Comparison of ENCODE assay signal across 9 mouse cellular contexts in genomic region chr15:91048951-91049495, GRCm38 (mm10). TPM values are rescaled to one million over a fixed set of nuclear protein-coding genes. Genes with fewer than 3 reads are reported as not detected.
DNase-seq lines count a peak whose midpoint lies in the region; ATAC-seq lines count a peak whose summit lies in the region.
"Had no signal": no experiment of that assay in that cellular context is flagged by ENCODE, and none has a peak within 500 bp of the region (broad histone marks: within the 10 kb centered on the region; RNA-seq: fewer than 3 reads in every experiment).

No protein-coding gene starts in this region.

- peak overlapping the region; percentile 71 for H3K4me3 ChIP-seq in heart, embryonic 13.5 days
- H3K4me3 ChIP-seq in forebrain, embryonic 12.5 days (replicated peaks), result peak overlapping the region; percentile 97
- H3K4me3 ChIP-seq in kidney, embryonic 16.5 days (ENCODE audit: low read length), result peak overlapping the region; percentile 91
- H3K4me3 ChIP-seq in lung, embryonic 16.5 days (ENCODE audit: low read length), result peak overlapping the region; percentile 87
- H3K4me3 ChIP-seq in stomach, embryonic 16.5 days (replicated peaks; ENCODE audit: low read length), result peak overlapping the region; percentile 85

- no peaks in the 10 kb centered on the region for H3K27me3 ChIP-seq in heart, embryonic 13.5 days (replicated peaks)
- H3K27me3 ChIP-seq in forebrain, embryonic 12.5 days, result no peaks in the 10 kb centered on the region
- H3K27me3 ChIP-seq in kidney, embryonic 16.5 days (ENCODE audit: insufficient read depth, low read length), result no peaks in the 10 kb centered on the region
- no peaks in the 10 kb centered on the region for H3K27me3 ChIP-seq in lung, embryonic 16.5 days (ENCODE audit: control insufficient read depth, insufficient read depth, low read depth, low read length)
- no peaks in the 10 kb centered on the region for H3K27me3 ChIP-seq in stomach, embryonic 16.5 days (ENCODE audit: control insufficient read depth, insufficient read depth, low read length)

- H3K4me2 ChIP-seq in heart, embryonic 13.5 days, result peak overlapping the region; percentile 99
- H3K4me2 ChIP-seq in forebrain, embryonic 12.5 days, result peak overlapping the region; percentile 73
- H3K4me2 ChIP-seq in kidney, embryonic 16.5 days (replicated peaks; ENCODE audit: low read depth, low read length), result peak overlapping the region; percentile 100
- H3K4me2 ChIP-seq in lung, embryonic 16.5 days (ENCODE audit: low read depth, low read length), result peak overlapping the region; percentile 100
- H3K4me2 ChIP-seq in stomach, embryonic 16.5 days (ENCODE audit: low read depth, low read length), result peak overlapping the region; percentile 100

- no peak for DNase-seq in heart, adult 8-10 months (ENCODE audit: low spot score)
- peak; percentile 48 for DNase-seq in ZHBTc4 (ENCODE audit: low read depth, low spot score)
- DNase-seq in T-cell, adult 2 months (ENCODE audit: low spot score), result no peak

- 2% methylated on average over 47 of the region's 47 CpGs for WGBS in heart, embryonic 13.5 days
- WGBS in forebrain, embryonic 12.5 days, result under 1% methylated on average over 47 of the region's 47 CpGs
- WGBS in kidney, embryonic 16.5 days, result 1% methylated on average over 40 of the region's 47 CpGs
- WGBS in lung, embryonic 16.5 days, result under 1% methylated on average over 37 of the region's 47 CpGs
- WGBS in stomach, embryonic 16.5 days, result 1% methylated on average over 47 of the region's 47 CpGs

- H3K36me3 ChIP-seq in heart, embryonic 13.5 days, result no peaks in the 10 kb centered on the region
- H3K36me3 ChIP-seq in forebrain, embryonic 12.5 days (replicated peaks), result no peaks in the 10 kb centered on the region; the same call in 1 of the 2 replicates
- H3K36me3 ChIP-seq in kidney, embryonic 16.5 days (ENCODE audit: insufficient read depth, low read length), result no peaks in the 10 kb centered on the region
- no peaks in the 10 kb centered on the region for H3K36me3 ChIP-seq in lung, embryonic 16.5 days (ENCODE audit: control insufficient read depth, insufficient read depth, low read length)
- H3K36me3 ChIP-seq in stomach, embryonic 16.5 days (ENCODE audit: control insufficient read depth, insufficient read depth, low read length), result no peaks in the 10 kb centered on the region

- no peaks in the 10 kb centered on the region for H3K9me3 ChIP-seq in heart, embryonic 13.5 days
- H3K9me3 ChIP-seq in forebrain, embryonic 12.5 days, result no peaks in the 10 kb centered on the region
- H3K9me3 ChIP-seq in kidney, embryonic 16.5 days (ENCODE audit: low read length), result no peaks in the 10 kb centered on the region
- H3K9me3 ChIP-seq in lung, embryonic 16.5 days (ENCODE audit: control insufficient read depth, low read length), result no peaks in the 10 kb centered on the region
- no peaks in the 10 kb centered on the region for H3K9me3 ChIP-seq in stomach, embryonic 16.5 days (replicated peaks; ENCODE audit: control insufficient read depth, low read length)

- peaks cover 18% of the 10 kb centered on the region; the same call in 1 of the 2 replicates for H3K4me1 ChIP-seq in heart, embryonic 13.5 days
- peaks cover 36% of the 10 kb centered on the region for H3K4me1 ChIP-seq in forebrain, embryonic 12.5 days
- H3K4me1 ChIP-seq in kidney, embryonic 16.5 days (ENCODE audit: insufficient read depth, low read length), result peaks cover 8% of the 10 kb centered on the region; the same call in 1 of the 2 replicates
- H3K4me1 ChIP-seq in lung, embryonic 16.5 days (replicated peaks; ENCODE audit: control insufficient read depth, insufficient read depth, low read length), result peaks cover 7% of the 10 kb centered on the region; the same call in 1 of the 2 replicates
- H3K4me1 ChIP-seq in stomach, embryonic 16.5 days (ENCODE audit: control insufficient read depth, insufficient read depth, low read length), result 0 out of 2 replicates have a peak, but pooled peaks cover 3% of the 10 kb centered on the region

- no peak for ATAC-seq in heart, embryonic 13.5 days (ENCODE audit: extremely low read depth, insufficient number of reproducible peaks, low FRiP score, low TSS enrichment)
- peak; percentile 56 for ATAC-seq in forebrain, embryonic 12.5 days (ENCODE audit: low FRiP score)
- ATAC-seq in kidney, embryonic 16.5 days (ENCODE audit: low FRiP score, low TSS enrichment), result peak; percentile 65
- ATAC-seq in lung, embryonic 16.5 days (ENCODE audit: low read depth), result peak; percentile 66
- peak; percentile 25; the same call in 1 of the 2 replicates for ATAC-seq in stomach, embryonic 16.5 days (ENCODE audit: insufficient read depth, low FRiP score)

- peak overlapping the region; percentile 83 for H3K27ac ChIP-seq in heart, embryonic 13.5 days (replicated peaks)
- H3K27ac ChIP-seq in forebrain, embryonic 12.5 days, result peak overlapping the region; percentile 100
- peak overlapping the region; percentile 90 for H3K27ac ChIP-seq in kidney, embryonic 16.5 days (ENCODE audit: low read length)
- peak overlapping the region; percentile 80 for H3K27ac ChIP-seq in lung, embryonic 16.5 days (ENCODE audit: low read length)
- H3K27ac ChIP-seq in stomach, embryonic 16.5 days (ENCODE audit: low read length), result peak overlapping the region; percentile 89

- H3K9ac ChIP-seq in heart, embryonic 13.5 days, result peak overlapping the region; percentile 87
- H3K9ac ChIP-seq in forebrain, embryonic 12.5 days, result peak overlapping the region; percentile 97
- H3K9ac ChIP-seq in kidney, embryonic 16.5 days (replicated peaks; ENCODE audit: low read length), result peak overlapping the region; percentile 89
- H3K9ac ChIP-seq in lung, embryonic 16.5 days (ENCODE audit: low read length), result peak overlapping the region; percentile 81
- peak overlapping the region; percentile 88 for H3K9ac ChIP-seq in stomach, embryonic 16.5 days (ENCODE audit: low read length)

RNA-seq across cellular contexts. Expression of gene Kif21a, which starts 0.7 kb away (rescaled TPM):
- 4.2 and 4.3 TPM in 2 replicates for polyA plus RNA-seq in heart, embryonic 13.5 days (2015; fragmentation: Nextera tagmentation; extraction: Ambion mirVana)
- 10 to 100 TPM; 20.0 to 21.5 (median 20.7) TPM for total RNA-seq in heart, adult 8-10 months (2022)
- 49.5 and 49.6 TPM in 2 replicates for polyA plus RNA-seq in forebrain, embryonic 12.5 days (2016; fragmentation: Nextera tagmentation; extraction: Ambion mirVana)
- 9.8 and 11.1 TPM in 2 replicates for polyA plus RNA-seq in kidney, embryonic 16.5 days (2015; fragmentation: Nextera tagmentation; extraction: Ambion mirVana)
- 6.7 and 7.1 TPM in 2 replicates for polyA plus RNA-seq in lung, embryonic 16.5 days (2015; fragmentation: Nextera tagmentation; extraction: Ambion mirVana)
- polyA plus RNA-seq in stomach, embryonic 16.5 days (2015; fragmentation: Nextera tagmentation; extraction: Ambion mirVana), result 20.8 and 24.8 TPM in 2 replicates
- total RNA-seq: MEL had no signal
